8 mouse cellular contexts compared by ENCODE assay signal in genomic region chr12:111668457-111668912, GRCm38 (mm10). TPM values are rescaled to one million over a fixed set of nuclear protein-coding genes. Genes with fewer than 3 reads are reported as not detected.
A peak's percentile ranks its signal among the peaks of the same experiment; 100 is the strongest.
DNase-seq lines count a peak whose midpoint lies in the region; ATAC-seq lines count a peak whose summit lies in the region.

No protein-coding gene starts in this region.

- no peak overlapping the region; the same call in 1 of the 2 replicates for H3K9ac ChIP-seq in intestine, embryonic 14.5 days (ENCODE audit: low read length)

- WGBS in intestine, embryonic 14.5 days, result under 1% methylated on average over 8 of the region's 8 CpGs

- peaks cover 44% of the 10 kb centered on the region for H3K4me1 ChIP-seq in intestine, embryonic 14.5 days (replicated peaks; ENCODE audit: control insufficient read depth, insufficient read depth, low read length)

- intact Hi-C loops in gastrocnemius, postnatal 14 days (cut with DNase I; ENCODE audit: low total_unique reads), result no loop called here
- intact Hi-C loops in left cerebral cortex, postnatal 14 days (cut with DNase I), result loop anchor here (1.0 to 5.0 kb wide), 3 partner anchors 28 to 64 kb away; partner anchors contain the start of genes Apopt1 and Bag5

- peaks cover 12% of the 10 kb centered on the region for H3K27me3 ChIP-seq in intestine, embryonic 14.5 days (replicated peaks; ENCODE audit: control insufficient read depth, insufficient read depth, low read length)

- ATAC-seq in intestine, embryonic 14.5 days (replicated peaks; ENCODE audit: low FRiP score, low TSS enrichment, low read depth), result peak; percentile 54

- peaks cover 4% of the 10 kb centered on the region; the same call in 1 of the 2 replicates for H3K36me3 ChIP-seq in intestine, embryonic 14.5 days (ENCODE audit: control insufficient read depth, insufficient read depth, low read length)

- peak; percentile 99 for DNase-seq in adipocyte (ENCODE audit: low spot score)
- peak; percentile 97 for DNase-seq in embryo, embryonic 10 days (ENCODE audit: low spot score)
- peak; percentile 96 for DNase-seq in gastrocnemius, postnatal 14 days
- DNase-seq in intestine, embryonic 14.5 days (ENCODE audit: low spot score), result peak; percentile 99
- DNase-seq in left cerebral cortex, postnatal 14 days (ENCODE audit: low spot score in 2 of 2), result peak; percentile 98
- peak; percentile 94 for DNase-seq in mesoderm, embryonic 11.5 days (ENCODE audit: low read depth, low spot score)
- peak; percentile 94 for DNase-seq in right cerebral cortex, postnatal 36 days (ENCODE audit: low spot score in 2 of 2)
- peak; percentile 85 for DNase-seq in yolk sac, embryonic 10.5 days (ENCODE audit: low spot score)

- no peaks in the 10 kb centered on the region for H3K9me3 ChIP-seq in intestine, embryonic 14.5 days (ENCODE audit: control insufficient read depth, low read length)

- H3K4me2 ChIP-seq in intestine, embryonic 14.5 days (ENCODE audit: low read length), result peak overlapping the region; percentile 68

- peak overlapping the region; percentile 1; the same call in 1 of the 2 replicates for H3K4me3 ChIP-seq in intestine, embryonic 14.5 days (ENCODE audit: low read depth, low read length)

- peak overlapping the region; percentile 74 for H3K27ac ChIP-seq in intestine, embryonic 14.5 days (ENCODE audit: low read depth)

RNA-seq across cellular contexts. Expression of gene Ckb, which starts 3.7 kb away (rescaled TPM):
- total RNA-seq in gastrocnemius, postnatal 14 days (2021), result 10 to 100 TPM; 19.8 to 32.6 TPM
- polyA plus RNA-seq in intestine, embryonic 14.5 days (2014; fragmentation: Nextera tagmentation; extraction: Ambion mirVana), result 787 and 806 TPM in 2 replicates
- total RNA-seq in left cerebral cortex, postnatal 14 days (2021), result 1,000 to 10,000 TPM; 1,395 to 1,474 TPM

RNA-seq across cellular contexts. Expression of gene Trmt61a, which starts 9.4 kb away (rescaled TPM):
- 1 to 10 TPM; 2.7 to 4.7 TPM for total RNA-seq in gastrocnemius, postnatal 14 days (2021)
- polyA plus RNA-seq in intestine, embryonic 14.5 days (2014; fragmentation: Nextera tagmentation; extraction: Ambion mirVana), result 9.9 and 13.1 TPM in 2 replicates
- total RNA-seq in left cerebral cortex, postnatal 14 days (2021), result 10 to 100 TPM; 18.9 to 19.7 TPM

RNA-seq across cellular contexts. Expression of gene Bag5, which starts 44.6 kb away (rescaled TPM):
- total RNA-seq in gastrocnemius, postnatal 14 days (2021), result 10 to 100 TPM; 14.9 to 17.2 TPM
- polyA plus RNA-seq in intestine, embryonic 14.5 days (2014; fragmentation: Nextera tagmentation; extraction: Ambion mirVana), result 52.4 and 54.6 TPM in 2 replicates
- 10 to 100 TPM; 45.7 to 47.0 TPM for total RNA-seq in left cerebral cortex, postnatal 14 days (2021)

RNA-seq across cellular contexts. Expression of gene Apopt1, which starts 44.6 kb away (rescaled TPM):
- total RNA-seq in gastrocnemius, postnatal 14 days (2021), result 10 to 100 TPM; 34.2 to 35.6 TPM
- polyA plus RNA-seq in intestine, embryonic 14.5 days (2014; fragmentation: Nextera tagmentation; extraction: Ambion mirVana), result 57.1 and 58.2 TPM in 2 replicates
- total RNA-seq in left cerebral cortex, postnatal 14 days (2021), result 10 to 100 TPM; 39.4 to 44.3 TPM

Comparison
In these comparisons a context has a peak if more than half of its experiments do, and no peak if none do; other contexts are left out.
1. Peak in every context shown above with its lines: DNase-seq, ATAC-seq, H3K4me3 ChIP-seq and H3K27ac ChIP-seq.
2. RNA of gene Ckb, which starts 3.7 kb away (total RNA-seq): 1,395 to 1,474 TPM in left cerebral cortex, postnatal 14 days; 19.8 to 32.6 TPM in gastrocnemius, postnatal 14 days; every median in the first group is over 10 times any median in the second.